Comparison of ENCODE assay signal across 14 mouse cellular contexts in the genomic region with DNA sequence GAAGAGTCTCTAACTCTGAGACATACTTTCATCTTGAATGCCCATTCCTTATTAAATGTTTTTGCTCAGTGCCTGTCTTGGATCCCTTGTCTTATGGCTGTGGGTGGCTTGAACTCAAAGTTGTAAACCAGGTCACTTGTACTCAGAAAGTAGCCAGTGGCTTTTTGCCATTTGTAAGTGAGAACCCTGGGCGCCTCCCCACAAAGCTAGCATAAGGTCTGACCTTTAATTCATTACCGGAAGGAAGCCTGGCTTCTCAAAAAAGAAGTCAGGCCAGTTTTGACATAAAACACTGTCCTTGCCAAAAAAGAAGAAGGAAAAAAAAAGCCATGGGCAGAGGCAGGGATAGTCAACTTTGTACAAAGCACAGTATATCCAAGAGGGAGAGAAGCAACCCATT.
DNase-seq lines count a peak whose midpoint lies in the region; ATAC-seq and TF ChIP-seq lines count a peak whose summit lies in the region.
"Had no signal": no experiment of that assay in that cellular context is flagged by ENCODE, and none has a peak within 500 bp of the region (broad histone marks: within the 10 kb centered on the region; RNA-seq: fewer than 3 reads in every experiment).

No protein-coding gene starts in this region.

- H3K36me3 ChIP-seq in kidney, postnatal 0 days (ENCODE audit: insufficient read depth, low read length): no peaks in the 10 kb centered on the region
- no peaks in the 10 kb centered on the region for H3K36me3 ChIP-seq in kidney, embryonic 16.5 days (ENCODE audit: insufficient read depth, low read length)
- no peaks in the 10 kb centered on the region for H3K36me3 ChIP-seq in neural tube, embryonic 15.5 days
- H3K36me3 ChIP-seq: neural tube, embryonic 13.5 days had no signal

- H3K4me1 ChIP-seq in kidney, postnatal 0 days (replicated peaks; ENCODE audit: insufficient read depth, low read length): no peaks in the 10 kb centered on the region
- no peaks in the 10 kb centered on the region for H3K4me1 ChIP-seq in kidney, embryonic 16.5 days (ENCODE audit: insufficient read depth, low read length)
- no peaks in the 10 kb centered on the region for H3K4me1 ChIP-seq in neural tube, embryonic 15.5 days
- H3K4me1 ChIP-seq: neural tube, embryonic 13.5 days had no signal

- H3K27me3 ChIP-seq in kidney, postnatal 0 days (ENCODE audit: insufficient read depth, low read length): no peaks in the 10 kb centered on the region
- no peaks in the 10 kb centered on the region for H3K27me3 ChIP-seq in kidney, embryonic 16.5 days (ENCODE audit: insufficient read depth, low read length)
- H3K27me3 ChIP-seq in neural tube, embryonic 15.5 days (replicated peaks): no peaks in the 10 kb centered on the region
- H3K27me3 ChIP-seq: forebrain, embryonic 13.5 days; megakaryocyte, embryonic 14.5 days; neural tube, embryonic 13.5 days had no signal

- no peak overlapping the region for H3K4me2 ChIP-seq in kidney, postnatal 0 days (ENCODE audit: low read length)
- H3K4me2 ChIP-seq in kidney, embryonic 16.5 days (replicated peaks; ENCODE audit: low read depth, low read length): no peak overlapping the region
- no peak overlapping the region for H3K4me2 ChIP-seq in neural tube, embryonic 15.5 days
- H3K4me2 ChIP-seq: forebrain, embryonic 13.5 days; neural tube, embryonic 13.5 days had no signal

- DNase-seq in gastrocnemius, adult 18-20 months (ENCODE audit: low spot score): peak; percentile 11
- no peak for DNase-seq in gastrocnemius, postnatal 4 days (ENCODE audit: low spot score in 2 of 2)
- peak; percentile 17 for DNase-seq in kidney, postnatal 0 days (ENCODE audit: low spot score)
- DNase-seq in neural tube, embryonic 10.5 days (ENCODE audit: extremely low spot score, low spot score): no peak
- no peak for DNase-seq in cerebellum, adult 9-10 months
- DNase-seq in adipocyte (ENCODE audit: low spot score): no peak
- DNase-seq: adrenal gland, adult 2 months; heart, adult 18-20 months had no signal

- no peak overlapping the region for H3K4me3 ChIP-seq in kidney, postnatal 0 days (replicated peaks; ENCODE audit: low read depth, low read length)
- no peak overlapping the region for H3K4me3 ChIP-seq in kidney, embryonic 16.5 days (ENCODE audit: low read length)
- no peak overlapping the region for H3K4me3 ChIP-seq in neural tube, embryonic 15.5 days (replicated peaks)
- H3K4me3 ChIP-seq: forebrain, embryonic 13.5 days; megakaryocyte, embryonic 14.5 days; neural tube, embryonic 13.5 days had no signal

- TF ChIP-seq CTCF in kidney, postnatal 0 days (IDR thresholded peaks at IDR 0.05; ENCODE audit: low read depth): no peak

- WGBS in kidney, postnatal 0 days: 43% methylated on average over 2 of the region's 2 CpGs
- WGBS in kidney, embryonic 16.5 days: 38% methylated on average over 2 of the region's 2 CpGs
- WGBS in neural tube, embryonic 15.5 days: 76% methylated on average over 2 of the region's 2 CpGs

- H3K27ac ChIP-seq in kidney, postnatal 0 days: no peak overlapping the region
- no peak overlapping the region for H3K27ac ChIP-seq in kidney, embryonic 16.5 days (ENCODE audit: low read length)
- H3K27ac ChIP-seq in neural tube, embryonic 15.5 days (replicated peaks): 0 out of 2 replicates have a peak overlapping the region, but pooled peaks have one; percentile 24
- H3K27ac ChIP-seq: forebrain, embryonic 13.5 days; neural tube, embryonic 13.5 days had no signal

- no peak for ATAC-seq in kidney, postnatal 0 days (replicated peaks; ENCODE audit: low FRiP score, low read depth)
- no peak for ATAC-seq in kidney, embryonic 16.5 days (ENCODE audit: low FRiP score, low TSS enrichment)
- ATAC-seq in neural tube, embryonic 15.5 days (ENCODE audit: low FRiP score): no peak; the same call in 1 of the 2 replicates
- ATAC-seq: forebrain, embryonic 13.5 days; midbrain, embryonic 16.5 days had no signal

- H3K9me3 ChIP-seq in kidney, postnatal 0 days (replicated peaks; ENCODE audit: low read length): no peaks in the 10 kb centered on the region
- no peaks in the 10 kb centered on the region for H3K9me3 ChIP-seq in kidney, embryonic 16.5 days (ENCODE audit: low read length)
- no peaks in the 10 kb centered on the region for H3K9me3 ChIP-seq in neural tube, embryonic 15.5 days (replicated peaks)
- H3K9me3 ChIP-seq: forebrain, embryonic 13.5 days; megakaryocyte, embryonic 14.5 days; neural tube, embryonic 13.5 days had no signal

- no peak overlapping the region for H3K9ac ChIP-seq in kidney, postnatal 0 days (ENCODE audit: low read depth, low read length)
- H3K9ac ChIP-seq in kidney, embryonic 16.5 days (replicated peaks; ENCODE audit: low read length): no peak overlapping the region
- no peak overlapping the region for H3K9ac ChIP-seq in neural tube, embryonic 15.5 days (replicated peaks)
- H3K9ac ChIP-seq: forebrain, embryonic 13.5 days; neural tube, embryonic 13.5 days had no signal

Comparison
In these comparisons a context has a peak if more than half of its experiments do, and no peak if none do; other contexts are left out.
1. DNase-seq: peak in gastrocnemius, adult 18-20 months (single experiment) and kidney, postnatal 0 days (single experiment); none in gastrocnemius, postnatal 4 days (0 of 2), neural tube, embryonic 10.5 days (single experiment), cerebellum, adult 9-10 months (single experiment) and adipocyte (single experiment).